Mouse (Mus musculus) midbrain, postnatal 0 days (tissue): ENCODE measurements around the gene Gm49361. TPM values are rescaled to one million over a fixed set of nuclear protein-coding genes. Genes with fewer than 3 reads are reported as not detected.

Experiments used
- ATAC-seq: fragments of 200-750 bp; cut with Nextera tagmentation; 2 replicates; pipeline ENCODE4 v1.8.0; 2017; ENCODE audit warnings: moderate number of reproducible peaks, mild to moderate bottlenecking, moderate TSS enrichment, moderate library complexity; ENCODE audit not compliant: low FRiP score
- DNase-seq: peaks from one replicate; pipeline ENCODE4 v3.0.0-alpha.2; 2015; ENCODE audit warnings: low spot score
- H3K27ac ChIP-seq: fragments of 300-500 bp; sonication (generic); 2 replicates; pipeline ENCODE4 v1.5.1; 2014; ENCODE audit warnings: low read depth, mild to moderate bottlenecking, low read length, mixed read lengths
- H3K27me3 ChIP-seq: fragments of 300-500 bp; sonication (generic); 2 replicates; pipeline ENCODE4 v1.6.1; 2014; ENCODE audit warnings: low read length, control low read depth, mixed read lengths; ENCODE audit not compliant: insufficient read depth
- H3K36me3 ChIP-seq: fragments of 300-500 bp; sonication (generic); 2 replicates; pipeline ENCODE4 v1.6.1; 2014; ENCODE audit warnings: low read length, control low read depth, mixed read lengths; ENCODE audit not compliant: insufficient read depth
- H3K4me1 ChIP-seq: fragments of 300-500 bp; sonication (generic); 2 replicates; pipeline ENCODE4 v1.6.1; 2014; ENCODE audit warnings: mild to moderate bottlenecking, control low read depth, antibody characterized with exemption, low read length, mixed read lengths; ENCODE audit not compliant: insufficient read depth
- H3K4me2 ChIP-seq: fragments of 300-500 bp; sonication (generic); 2 replicates; pipeline ENCODE4 v1.6.1; 2014; ENCODE audit warnings: low read depth, mild to moderate bottlenecking, low read length, mixed read lengths; ENCODE audit not compliant: poor library complexity, severe bottlenecking
- H3K4me3 ChIP-seq: fragments of 300-500 bp; sonication (generic); 2 replicates; pipeline ENCODE4 v1.5.1; 2014; ENCODE audit warnings: low read depth, mild to moderate bottlenecking, low read length, moderate library complexity
- H3K9ac ChIP-seq: fragments of 300-500 bp; sonication (generic); replicated peaks from 2 replicates; pipeline ENCODE4 v1.6.1; 2014; ENCODE audit warnings: mild to moderate bottlenecking, low read length, moderate library complexity, mixed read lengths; ENCODE audit not compliant: poor library complexity, severe bottlenecking
- H3K9me3 ChIP-seq: fragments of 300-500 bp; sonication (generic); 2 replicates; pipeline ENCODE4 v1.6.1; 2016; ENCODE audit warnings: low read length, control low read depth
- CTCF ChIP-seq: IDR thresholded peaks from 2 replicates; pipeline ENCODE4 v1.5.1; 2016; ENCODE audit warnings: antibody characterized with exemption, mild to moderate bottlenecking
- WGBS: fragments of 180-500 bp; shearing (Covaris S2); extraction: QIAGEN DNeasy Blood & Tissue Kit; methylation state at CpG from one replicate; pipeline ENCODE4 v1.1.7; 2014; 5-methylcytosine and 5-hydroxymethylcytosine counted together
- polyA plus RNA-seq: library from polyadenylated mRNA; unstranded; fragments of >200 nt; fragmentation: Nextera tagmentation; extraction: Ambion mirVana; gene quantifications from 2 replicates; pipeline ENCODE4 v1.2.1, GENCODE M21; 2015
- total RNA-seq: library from RNA; depleted of rRNA; stranded (reverse); fragments of >200 nt; gene quantifications from 2 replicates; pipeline ENCODE4 v1.2.3, GENCODE M21; 2014

Gm49361 gene
- total and polyA plus RNA-seq, 2 experiments from 2014 or later = not detected

DNA sequence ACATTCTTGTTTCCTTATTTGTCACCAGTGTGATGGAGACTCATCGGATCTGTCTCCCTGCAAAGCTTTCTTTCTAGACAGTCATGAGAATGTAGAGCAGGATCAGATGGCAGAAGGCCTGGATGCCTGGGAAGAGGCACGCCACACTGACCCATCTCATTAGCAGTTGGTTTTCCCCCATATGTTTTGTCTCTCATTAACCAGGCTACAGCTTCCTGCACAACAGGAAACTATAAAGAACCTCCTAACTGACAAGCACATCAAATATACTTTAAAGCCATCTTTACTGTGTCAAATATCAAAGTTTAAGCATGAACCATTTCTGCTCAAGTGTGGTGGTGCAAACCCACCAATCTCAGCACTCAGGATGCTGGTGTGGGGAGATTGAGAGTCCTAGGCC, 3.6 kb upstream of the Gm49361 start:
- 92% methylated on average over 2 of the region's 2 CpGs for WGBS
- DNase-seq (no peak), ATAC-seq (no peak)
- Histone ChIP-seq H3K4me2 (no peak overlapping the region), H3K27ac (no peak overlapping the region), H3K9me3 (no peaks in the 10 kb centered on the region), H3K27me3 (no peaks in the 10 kb centered on the region), H3K9ac (no peak overlapping the region), H3K4me1 (no peaks in the 10 kb centered on the region), H3K4me3 (no peak overlapping the region), H3K36me3 (no peaks in the 10 kb centered on the region)
- no peak for TF ChIP-seq CTCF

DNA sequence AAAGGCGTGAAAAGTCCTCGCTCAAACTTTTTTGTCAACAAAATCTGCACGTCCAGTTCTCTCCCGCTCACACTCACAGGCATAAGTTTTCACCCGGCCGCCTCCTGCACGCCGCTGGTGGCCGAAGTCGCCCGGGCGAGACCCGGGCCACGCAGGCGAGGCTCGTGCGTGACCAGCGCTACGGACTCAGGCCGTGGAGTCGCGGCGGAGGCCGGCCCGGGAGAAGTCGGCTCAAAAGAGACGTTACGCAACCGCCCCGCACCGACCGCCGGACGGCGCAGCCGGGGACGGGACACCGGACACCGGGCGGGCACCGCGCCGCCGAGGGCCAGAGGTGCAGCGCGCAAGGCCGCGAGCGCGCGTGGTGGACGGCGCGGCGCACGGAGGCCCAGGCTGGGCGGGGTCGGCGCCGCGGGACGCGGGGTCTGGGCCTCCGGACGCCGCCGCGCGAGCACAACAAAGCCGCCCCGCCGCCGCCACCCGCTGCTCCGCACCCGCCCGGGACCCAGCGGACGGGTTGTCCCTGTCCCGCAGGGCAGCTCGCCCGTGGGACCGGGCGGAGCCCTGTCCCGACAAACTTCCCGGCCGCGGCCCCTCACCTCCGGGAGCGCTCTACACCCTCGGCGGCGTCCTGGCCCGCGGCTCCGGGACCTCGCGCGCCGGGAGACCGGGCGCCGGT, 473 bp downstream of the Gm49361 start:
- peak overlapping the region; percentile 55 for H3K9ac ChIP-seq
- no peaks in the 10 kb centered on the region for H3K4me1 ChIP-seq
- peak overlapping the region; percentile 44 for H3K27ac ChIP-seq
- WGBS = under 1% methylated on average over 60 of the region's 103 CpGs
- no peak for TF ChIP-seq CTCF
- DNase-seq (no peak), ATAC-seq (peak; percentile 59)
- H3K4me2 ChIP-seq = peak overlapping the region; percentile 95
- H3K36me3 ChIP-seq = no peaks in the 10 kb centered on the region
- H3K27me3 ChIP-seq = no peaks in the 10 kb centered on the region
- H3K4me3 ChIP-seq = peak overlapping the region; percentile 71
- H3K9me3 ChIP-seq = no peaks in the 10 kb centered on the region

DNA sequence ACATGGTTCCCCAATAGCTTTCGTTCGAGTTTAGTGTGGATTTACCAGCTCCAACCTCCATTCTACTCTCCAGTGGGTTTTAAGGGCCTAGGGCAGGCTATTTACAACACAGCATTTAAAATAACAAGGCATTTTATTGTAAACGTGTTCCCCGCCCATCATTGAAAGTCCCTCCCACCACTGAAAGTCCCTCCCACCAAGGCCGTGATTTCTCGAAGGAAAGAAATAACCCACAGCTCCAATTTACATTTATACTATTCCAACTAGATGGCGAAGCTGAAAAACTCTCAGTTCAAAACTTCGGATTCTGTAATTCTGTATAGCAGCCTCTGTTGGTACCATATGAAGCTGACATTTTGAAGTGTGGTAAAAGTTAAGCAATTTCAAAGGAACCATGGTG, 1.4 kb downstream of the Gm49361 start:
- no peak for TF ChIP-seq CTCF
- peak; percentile 11 for DNase-seq
- WGBS = under 1% methylated on average over 8 of the region's 8 CpGs
- Histone ChIP-seq H3K4me2 (peak overlapping the region; percentile 95), H3K9ac (no peak overlapping the region), H3K4me3 (peak overlapping the region; percentile 71), H3K9me3 (no peaks in the 10 kb centered on the region), H3K36me3 (no peaks in the 10 kb centered on the region), H3K4me1 (no peaks in the 10 kb centered on the region), H3K27ac (no peak overlapping the region), H3K27me3 (no peaks in the 10 kb centered on the region)
- no peak for ATAC-seq

DNA sequence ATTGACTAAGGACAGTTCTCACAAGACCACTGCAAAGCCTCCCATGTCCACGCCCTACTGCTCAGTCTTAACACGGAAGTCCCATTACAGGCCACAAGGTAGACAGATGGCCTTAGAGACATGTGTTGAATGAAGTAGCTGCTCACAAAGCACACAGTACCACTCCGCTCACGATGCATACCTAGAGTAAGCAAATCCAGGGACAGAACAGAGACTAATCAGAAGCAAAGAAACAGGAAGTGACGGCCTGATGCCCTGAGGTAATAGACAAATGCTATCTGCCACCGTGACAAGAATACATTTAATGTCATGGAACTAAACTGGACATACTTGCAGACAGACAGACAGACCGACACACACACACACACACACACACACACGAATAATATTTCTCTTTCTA, 5.3 kb downstream of the Gm49361 start:
- no peak for DNase-seq
- Histone ChIP-seq H3K9ac (no peak overlapping the region), H3K4me2 (no peak overlapping the region), H3K4me3 (no peak overlapping the region), H3K4me1 (no peaks in the 10 kb centered on the region), H3K27ac (no peak overlapping the region), H3K9me3 (no peaks in the 10 kb centered on the region), H3K36me3 (no peaks in the 10 kb centered on the region), H3K27me3 (no peaks in the 10 kb centered on the region)
- ATAC-seq = no peak
- WGBS = 85% methylated on average over 8 of the region's 8 CpGs
- no peak for TF ChIP-seq CTCF

DNA sequence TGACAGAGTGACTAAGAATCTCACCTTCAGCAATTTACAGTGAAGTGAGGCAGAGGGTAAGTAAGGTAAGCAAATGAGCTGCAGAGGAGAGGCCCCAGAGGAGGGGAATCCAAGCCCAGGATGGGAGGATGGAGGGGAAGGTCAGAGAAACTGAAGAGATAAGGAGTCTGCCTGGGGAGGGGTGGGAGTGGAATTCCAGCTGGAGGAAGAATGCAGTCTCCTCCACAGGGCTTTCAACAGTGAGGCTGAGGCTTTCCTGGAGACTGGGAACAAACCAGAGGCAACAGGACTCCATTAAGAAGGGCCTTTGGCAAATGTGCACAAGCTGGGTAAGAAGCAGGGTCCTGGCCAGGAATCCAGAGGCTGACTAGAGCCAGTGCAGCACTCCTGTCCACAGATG, 8.8 kb downstream of the Gm49361 start:
- no peak for TF ChIP-seq CTCF
- H3K9ac ChIP-seq = no peak overlapping the region
- no peak overlapping the region for H3K4me3 ChIP-seq
- ATAC-seq (no peak), DNase-seq (no peak)
- H3K9me3 ChIP-seq = no peaks in the 10 kb centered on the region
- H3K4me1 ChIP-seq = no peaks in the 10 kb centered on the region
- no peaks in the 10 kb centered on the region for H3K27me3 ChIP-seq
- no peak overlapping the region for H3K4me2 ChIP-seq
- H3K36me3 ChIP-seq = no peaks in the 10 kb centered on the region
- no peak overlapping the region for H3K27ac ChIP-seq

DNA sequence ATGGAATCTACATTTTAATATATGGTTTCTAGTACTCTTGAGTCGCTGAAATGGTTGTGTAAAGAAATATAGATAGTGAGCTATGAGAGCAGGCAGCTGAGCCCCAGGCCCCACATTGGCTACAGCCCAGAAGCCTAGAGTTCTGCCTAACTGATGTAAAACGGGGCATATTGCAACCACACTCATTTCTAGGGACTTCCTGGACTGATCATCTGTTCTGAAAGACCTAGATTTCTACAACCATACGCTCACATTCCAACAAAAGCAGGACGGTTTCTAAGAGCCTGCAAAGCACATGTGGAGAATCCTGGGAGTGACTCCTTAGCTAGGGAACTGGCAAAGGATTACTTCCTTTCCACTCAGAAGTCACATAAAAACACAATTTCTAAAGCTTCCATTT, 9.8 kb downstream of the Gm49361 start:
- H3K9ac ChIP-seq = no peak overlapping the region
- no peak for DNase-seq
- H3K27ac ChIP-seq = no peak overlapping the region
- H3K36me3 ChIP-seq = no peaks in the 10 kb centered on the region
- 75% methylated on average over 4 of the region's 4 CpGs for WGBS
- no peak for TF ChIP-seq CTCF
- ATAC-seq = no peak
- no peaks in the 10 kb centered on the region for H3K4me1 ChIP-seq
- H3K9me3 ChIP-seq = no peaks in the 10 kb centered on the region
- H3K27me3 ChIP-seq = no peaks in the 10 kb centered on the region
- no peak overlapping the region for H3K4me2 ChIP-seq
- no peak overlapping the region for H3K4me3 ChIP-seq
